Mouse (Mus musculus): Measurements from ENCODE around the gene Syne1. TPM values are rescaled to one million over a fixed set of nuclear protein-coding genes. Genes with fewer than 3 reads are reported as not detected.

Gene Syne1
- total RNA-seq, 2 experiments from 2014 or later = 45.2 to 55.3 TPM

DNA sequence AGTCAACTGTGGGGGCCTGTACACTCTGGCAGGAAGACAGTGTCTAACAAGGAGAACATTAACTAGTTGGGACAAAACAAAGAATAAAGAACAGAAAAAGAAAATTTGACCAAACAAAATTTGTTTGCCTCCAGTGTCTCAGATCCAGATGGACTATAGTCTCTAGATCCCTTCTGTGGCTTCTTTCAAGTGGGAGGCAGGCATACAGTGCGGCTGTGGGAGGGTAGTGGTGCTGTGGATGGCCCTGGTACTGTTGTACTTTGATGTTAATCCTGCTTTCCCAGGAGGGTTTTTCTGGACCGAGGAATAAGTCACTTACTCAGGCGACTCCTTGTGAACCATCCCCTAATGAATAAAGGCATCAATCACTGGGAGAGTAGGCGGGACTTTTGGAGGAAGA lies 314.4 kb downstream of the Syne1 start:
- intact Hi-C loops (cut with DNase I; ENCODE audit: low total_unique reads) = no loop called here
- no peak for DNase-seq

DNA sequence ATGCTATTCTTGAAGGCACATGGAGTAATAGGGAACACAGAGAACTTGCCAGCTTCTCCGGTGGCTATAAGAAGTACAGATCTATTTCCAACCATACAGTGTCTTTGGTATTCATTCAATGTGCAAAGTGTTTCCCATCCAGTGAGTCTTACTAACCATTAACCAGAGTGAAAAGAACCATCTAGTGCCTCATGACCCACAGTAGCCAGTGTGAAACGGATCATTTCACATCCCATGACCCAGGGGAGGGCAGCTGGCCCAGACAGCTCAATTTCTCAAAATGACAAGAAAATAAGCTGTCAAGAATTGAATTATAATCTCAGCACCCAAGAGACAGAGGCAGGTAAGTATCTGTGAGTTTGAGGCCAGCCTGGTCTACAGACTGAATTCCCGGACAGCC lies 315.1 kb downstream of the Syne1 start:
- DNase-seq = no peak

DNA sequence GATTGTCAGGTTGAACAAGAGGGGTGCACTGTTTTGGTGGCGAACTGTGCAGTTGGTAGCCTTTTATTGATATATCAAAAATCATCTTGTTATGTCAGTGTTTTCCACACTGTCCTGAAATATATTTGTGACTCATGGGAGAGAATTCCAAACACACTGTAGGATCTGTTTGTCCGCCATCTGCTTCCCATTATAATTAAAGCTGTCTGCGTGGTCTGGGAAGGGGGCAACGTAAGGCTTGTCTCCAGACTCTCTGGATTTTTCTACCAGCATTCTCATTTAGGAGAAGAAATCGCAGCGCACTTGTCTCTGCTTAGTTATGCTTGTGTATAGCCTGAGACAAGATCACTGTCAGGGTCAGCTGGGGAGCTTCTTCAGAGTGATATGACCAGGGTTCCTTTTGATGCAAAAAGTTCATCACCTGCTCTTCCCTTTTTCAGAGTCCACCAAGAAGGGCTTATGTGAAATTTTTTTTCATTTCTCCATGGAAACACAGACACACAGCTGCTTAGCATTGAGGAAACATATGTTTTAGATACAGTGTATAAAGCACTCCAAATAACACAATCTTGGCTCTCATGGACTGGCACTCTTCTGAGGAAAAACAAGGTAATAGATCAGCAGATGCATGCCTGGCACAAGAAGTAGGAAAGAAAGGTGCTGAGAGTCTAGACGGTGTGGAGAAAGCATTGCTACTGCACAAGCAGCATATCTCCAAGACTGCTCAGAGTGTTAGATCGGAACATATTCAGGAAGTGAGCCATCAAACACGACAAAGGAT lies 316.4 kb downstream of the Syne1 start:
- intact Hi-C loops (cut with DNase I; ENCODE audit: low total_unique reads) = no loop called here

More for the DNA sequence above, 315.1 kb downstream of the Syne1 start:
- intact Hi-C loops (cut with DNase I; ENCODE audit: low total_unique reads) = no loop called here

DNA sequence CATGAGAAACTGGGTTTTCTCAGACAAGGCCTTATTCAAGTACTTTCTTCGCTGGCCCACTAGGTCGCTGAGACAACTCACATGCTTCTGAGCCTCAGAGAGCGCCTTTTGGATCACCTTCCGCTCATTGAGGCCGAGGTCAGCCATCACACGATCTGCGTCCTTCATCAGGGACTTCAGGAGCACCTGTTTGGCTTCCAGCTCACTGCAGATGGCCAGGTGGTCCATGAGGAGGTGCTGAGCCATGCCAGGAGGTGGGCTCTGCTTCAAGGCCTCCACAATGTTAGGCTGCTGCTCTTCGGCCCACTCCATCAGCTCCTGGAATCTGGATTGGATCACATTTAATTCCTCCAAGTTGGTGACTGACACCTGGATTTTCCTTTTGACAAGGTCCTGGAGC lies 322.2 kb downstream of the Syne1 start:
- DNase-seq = no peak
- intact Hi-C loops (cut with DNase I; ENCODE audit: low total_unique reads) = no loop called here

More for the DNA sequence above, 316.4 kb downstream of the Syne1 start:
- no peak for DNase-seq

DNA sequence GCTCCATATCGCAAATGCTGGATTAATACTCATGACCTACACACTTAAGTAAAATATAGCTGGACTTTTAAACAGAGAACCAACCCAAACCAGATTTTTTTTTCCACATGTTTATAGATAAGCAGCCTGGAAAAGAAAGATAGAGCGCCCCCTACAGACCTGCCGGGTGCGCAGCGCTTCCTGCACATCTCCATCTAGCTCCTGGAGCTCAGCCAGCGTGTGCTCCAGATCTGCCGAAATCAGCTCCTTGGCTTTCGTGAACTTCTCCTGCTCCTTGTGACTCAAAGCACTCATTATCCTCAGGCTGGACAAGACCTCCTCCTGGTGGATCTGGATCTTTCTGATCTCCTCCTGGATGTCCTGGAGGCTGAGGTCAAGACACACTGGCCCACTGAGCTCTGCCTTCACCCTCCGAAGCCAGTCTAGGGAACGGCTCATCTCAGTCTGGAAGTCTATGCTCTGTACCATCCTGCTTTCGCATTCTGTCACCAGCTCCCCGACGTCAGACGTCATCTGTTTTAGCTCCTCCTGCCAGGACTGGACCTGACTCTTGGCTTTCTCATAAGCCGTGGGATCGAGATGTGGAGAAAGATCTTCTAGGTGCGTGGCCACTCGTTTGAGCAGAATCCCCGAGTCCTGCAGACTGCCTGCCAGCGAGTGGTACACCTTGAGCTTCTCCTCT lies 323.7 kb downstream of the Syne1 start:
- peak; percentile 38 for DNase-seq
- intact Hi-C loops (cut with DNase I; ENCODE audit: low total_unique reads) = no loop called here

GRCm38 (mm10) chr10:5215943-5216342 lies 335.3 kb downstream of the Syne1 start:
- intact Hi-C loops (cut with DNase I; ENCODE audit: low total_unique reads) = no loop called here
- no peak for DNase-seq

DNA sequence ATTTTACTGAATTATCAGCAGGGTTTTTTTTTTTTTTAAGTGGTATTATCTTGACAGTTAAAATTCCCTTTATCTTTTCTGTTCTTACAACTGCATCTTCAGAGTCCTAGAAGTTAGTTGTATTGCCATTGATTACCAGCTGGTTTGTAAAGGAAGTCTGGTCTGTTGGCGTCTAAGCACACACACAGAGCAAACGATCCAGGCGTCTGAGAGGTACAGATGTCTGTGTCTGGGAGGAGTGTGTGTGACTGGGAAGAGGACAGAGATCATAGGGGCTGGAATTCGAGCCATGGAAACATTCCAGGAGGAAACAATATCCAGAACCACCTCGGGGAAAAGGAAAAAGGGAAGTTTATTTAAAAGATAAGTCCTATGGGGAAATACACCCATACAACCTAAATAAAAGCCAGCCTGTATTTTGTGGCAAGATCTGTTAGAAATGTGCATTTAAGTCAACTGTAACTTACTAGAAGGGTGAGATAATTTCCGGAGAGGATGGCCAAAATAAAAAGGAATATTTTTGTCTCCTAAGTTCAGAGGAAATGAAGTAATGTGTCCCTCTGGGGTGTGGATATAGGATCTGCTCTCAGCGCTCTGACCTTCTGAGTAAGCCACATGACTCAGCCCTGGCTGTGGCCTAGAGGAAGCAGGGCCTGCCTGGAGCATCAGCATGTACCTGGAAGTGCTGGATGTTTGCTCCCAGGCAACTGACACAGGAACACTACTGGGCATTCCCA lies 343.2 kb downstream of the Syne1 start:
- intact Hi-C loops (cut with DNase I; ENCODE audit: low total_unique reads) = no loop called here
- DNase-seq = peak; percentile 49

DNA sequence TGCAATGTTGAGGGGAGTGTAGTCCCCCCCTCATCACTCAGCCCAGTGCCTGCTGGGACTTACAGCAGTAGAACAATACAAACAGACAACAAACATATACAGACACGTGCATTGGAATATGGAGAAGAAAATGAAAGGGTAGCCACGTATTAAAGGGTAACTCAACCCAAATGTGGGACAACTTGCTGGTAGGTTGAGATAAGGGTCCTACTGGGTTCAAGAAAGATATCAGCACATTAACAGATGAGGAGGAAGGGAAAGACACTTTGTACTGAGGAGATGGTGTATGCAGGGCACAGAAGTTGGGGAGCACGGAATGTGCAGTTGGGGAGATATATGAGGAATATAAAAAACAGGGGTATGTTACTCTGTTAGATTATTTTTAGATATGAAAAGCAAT lies 345.3 kb downstream of the Syne1 start:
- intact Hi-C loops (cut with DNase I; ENCODE audit: low total_unique reads) = no loop called here
- DNase-seq = no peak

- no peak for DNase-seq
- intact Hi-C loops (cut with DNase I; ENCODE audit: low total_unique reads) = no loop called here
Observed at GRCm38 (mm10) chr10:5205570-5205969, 345.7 kb downstream of the Syne1 start.

- intact Hi-C loops (cut with DNase I; ENCODE audit: low total_unique reads) = no loop called here
- DNase-seq = no peak
Observed at GRCm38 (mm10) chr10:5203837-5204236, 347.4 kb downstream of the Syne1 start.

- no peak for DNase-seq
- intact Hi-C loops (cut with DNase I; ENCODE audit: low total_unique reads) = no loop called here
Observed at GRCm38 (mm10) chr10:5197356-5197755, 353.9 kb downstream of the Syne1 start.

DNA sequence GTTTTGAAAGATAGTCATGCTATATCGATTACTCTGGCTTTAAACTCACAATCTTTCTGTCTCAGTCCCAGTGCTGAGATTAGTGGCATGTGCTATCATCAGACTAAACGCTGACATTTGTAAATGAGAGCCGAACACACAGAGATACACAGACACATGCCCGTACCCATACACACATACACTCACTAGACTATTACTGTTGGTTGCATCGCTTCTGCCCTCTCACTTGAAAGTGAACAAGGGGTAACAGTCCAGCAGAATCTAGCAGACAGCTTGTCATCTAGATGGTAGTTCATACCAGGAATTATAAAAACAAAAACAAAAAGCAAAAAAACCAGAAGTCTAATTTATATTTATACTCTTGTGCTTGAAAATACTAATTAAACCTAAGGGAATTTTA lies 355.0 kb downstream of the Syne1 start:
- intact Hi-C loops (cut with DNase I; ENCODE audit: low total_unique reads) = no loop called here
- no peak for DNase-seq

GRCm38 (mm10) chr10:5195288-5195687 lies 356.0 kb downstream of the Syne1 start:
- intact Hi-C loops (cut with DNase I; ENCODE audit: low total_unique reads) = no loop called here
- DNase-seq = no peak

GRCm38 (mm10) chr10:5194671-5195234 lies 356.5 kb downstream of the Syne1 start:
- intact Hi-C loops (cut with DNase I; ENCODE audit: low total_unique reads) = no loop called here
- DNase-seq = peak; percentile 76

- DNase-seq = no peak
- intact Hi-C loops (cut with DNase I; ENCODE audit: low total_unique reads) = no loop called here
Observed at GRCm38 (mm10) chr10:5194081-5194670, 357.1 kb downstream of the Syne1 start.

- DNase-seq = no peak
- intact Hi-C loops (cut with DNase I; ENCODE audit: low total_unique reads) = no loop called here
Observed at GRCm38 (mm10) chr10:5192861-5193490, 358.3 kb downstream of the Syne1 start.

GRCm38 (mm10) chr10:5190756-5191155 lies 360.5 kb downstream of the Syne1 start:
- DNase-seq = no peak

GRCm38 (mm10) chr10:5188890-5189289 lies 362.4 kb downstream of the Syne1 start:
- no peak for DNase-seq
- intact Hi-C loops (cut with DNase I; ENCODE audit: low total_unique reads) = no loop called here

More at GRCm38 (mm10) chr10:5190756-5191155, 360.5 kb downstream of the Syne1 start:
- intact Hi-C loops (cut with DNase I; ENCODE audit: low total_unique reads) = no loop called here

Measured in gastrocnemius, postnatal 14 days (tissue).